Mouse (Mus musculus) cortical plate, adult 2 months (tissue): ENCODE results near the gene Zfp740.

Experiments used
- CTCF ChIP-seq: fragments of 200-500 bp; IDR thresholded peaks from 2 replicates; pipeline ENCODE4 v1.5.1; 2011; ENCODE audit warnings: mild to moderate bottlenecking, control low read depth, low read length; ENCODE audit not compliant: insufficient read depth; ENCODE audit errors: extremely low read depth
- POLR2A ChIP-seq: fragments of 200-500 bp; IDR thresholded peaks from 2 replicates; pipeline ENCODE4 v1.6.1; 2011; ENCODE audit warnings: mild to moderate bottlenecking, low read length, control low read depth; ENCODE audit not compliant: insufficient read depth; ENCODE audit errors: extremely low read depth

- TF ChIP-seq CTCF = no peak
- no peak for TF ChIP-seq POLR2A
Observed at GRCm38 (mm10) chr15:102222386-102222785, 19.3 kb downstream of the Zfp740 start.
